34 mouse cellular contexts compared by ENCODE assay signal in genomic region chr2:144427852-144428251, GRCm38 (mm10). TPM values are rescaled to one million over a fixed set of nuclear protein-coding genes. Genes with fewer than 3 reads are reported as not detected.
DNase-seq lines count a peak whose midpoint lies in the region; ATAC-seq and TF ChIP-seq lines count a peak whose summit lies in the region.
"Had no signal": no experiment of that assay in that cellular context is flagged by ENCODE, and none has a peak within 500 bp of the region (broad histone marks: within the 10 kb centered on the region; RNA-seq: fewer than 3 reads in every experiment).

No protein-coding gene starts in this region.

- CTCF ChIA-PET in Patski (lab: Charles Lee): no interaction called here

- ATAC-seq in heart, embryonic 11.5 days (replicated peaks; ENCODE audit: insufficient number of reproducible peaks, low FRiP score, low TSS enrichment): peak; percentile 35
- ATAC-seq in kidney, embryonic 14.5 days (ENCODE audit: low FRiP score, low TSS enrichment): no peak
- no peak for ATAC-seq in Patski
- peak; percentile 5; the same call in 1 of the 2 replicates for ATAC-seq in megakaryocyte, adult 5-6 weeks (ENCODE audit: poor library complexity, severe bottlenecking)
- ATAC-seq: activated CD4-positive, CD25-positive, alpha-beta regulatory T cell, adult 4 months; forebrain, embryonic 14.5 days; midbrain, embryonic 16.5 days had no signal

- H3K4me1 ChIP-seq in heart, embryonic 11.5 days (ENCODE audit: control insufficient read depth, insufficient read depth, low read length): no peaks in the 10 kb centered on the region
- H3K4me1 ChIP-seq in heart, adult 2 months (ENCODE audit: control insufficient read depth, insufficient read depth, low read length): no peaks in the 10 kb centered on the region
- 0 out of 2 replicates have a peak, but pooled peaks cover 5% of the 10 kb centered on the region for H3K4me1 ChIP-seq in kidney, embryonic 14.5 days (ENCODE audit: control insufficient read depth, insufficient read depth, low read length)
- H3K4me1 ChIP-seq in thymus, adult 2 months (replicated peaks; ENCODE audit: control insufficient read depth, insufficient read depth, low read length): no peaks in the 10 kb centered on the region
- H3K4me1 ChIP-seq: heart, embryonic 15.5 days; hindbrain, embryonic 13.5 days; limb, embryonic 12.5 days; liver, embryonic 15.5 days; lung, embryonic 15.5 days; neural tube, embryonic 12.5 days had no signal

- in situ Hi-C loops in Patski (cut with MboI; ENCODE audit: low pct_unique_long_range_greater_than_20kb): no loop called here

- no peak overlapping the region for H3K9ac ChIP-seq in heart, embryonic 11.5 days (ENCODE audit: low read depth, low read length)
- no peak overlapping the region for H3K9ac ChIP-seq in heart, adult 2 months (ENCODE audit: low read depth, low read length)
- H3K9ac ChIP-seq in kidney, embryonic 14.5 days (ENCODE audit: low read depth, low read length): no peak overlapping the region
- H3K9ac ChIP-seq: heart, embryonic 15.5 days; hindbrain, embryonic 13.5 days; limb, embryonic 12.5 days; liver, embryonic 15.5 days; lung, embryonic 15.5 days; neural tube, embryonic 12.5 days had no signal

- 60% methylated on average over 5 of the region's 5 CpGs for whole genome bisulfite sequencing in heart, embryonic 11.5 days (ENCODE audit: insufficient replicate concordance)
- WGBS in heart, adult 2 months: 30% methylated on average over 5 of the region's 5 CpGs
- WGBS in kidney, embryonic 14.5 days: 60% methylated on average over 5 of the region's 5 CpGs
- 84% methylated on average over 5 of the region's 5 CpGs for WGBS in thymus, adult 2 months

- TF ChIP-seq POLR2A in heart, adult 2 months (IDR thresholded peaks at IDR 0.05; ENCODE audit: insufficient read depth, low read depth, low read length): no peak
- TF ChIP-seq POLR2A in thymus, adult 2 months (IDR thresholded peaks at IDR 0.05; ENCODE audit: control insufficient read depth, extremely low read depth, insufficient read depth, low read length, poor library complexity): no peak

- no peaks in the 10 kb centered on the region for H3K36me3 ChIP-seq in heart, embryonic 11.5 days (ENCODE audit: control insufficient read depth, insufficient read depth, low read length)
- H3K36me3 ChIP-seq in heart, adult 2 months (ENCODE audit: control insufficient read depth, insufficient read depth, low read length): no peaks in the 10 kb centered on the region
- no peaks in the 10 kb centered on the region for H3K36me3 ChIP-seq in kidney, embryonic 14.5 days (ENCODE audit: control insufficient read depth, insufficient read depth, low read length)
- no peaks in the 10 kb centered on the region for H3K36me3 ChIP-seq in thymus, adult 2 months (ENCODE audit: control insufficient read depth, insufficient read depth, low read length)
- H3K36me3 ChIP-seq: heart, embryonic 15.5 days; hindbrain, embryonic 13.5 days; limb, embryonic 12.5 days; liver, embryonic 15.5 days; lung, embryonic 15.5 days; neural tube, embryonic 12.5 days had no signal

- no peaks in the 10 kb centered on the region for H3K27me3 ChIP-seq in heart, embryonic 11.5 days (ENCODE audit: control insufficient read depth, insufficient read depth, low read length)
- no peaks in the 10 kb centered on the region for H3K27me3 ChIP-seq in heart, adult 2 months (ENCODE audit: control insufficient read depth, insufficient read depth, low read length)
- H3K27me3 ChIP-seq in kidney, embryonic 14.5 days (ENCODE audit: control insufficient read depth, insufficient read depth, low read length): no peaks in the 10 kb centered on the region
- no peaks in the 10 kb centered on the region for H3K27me3 ChIP-seq in Patski
- no peaks in the 10 kb centered on the region for H3K27me3 ChIP-seq in thymus, adult 2 months (ENCODE audit: control insufficient read depth, insufficient read depth, low read length)
- H3K27me3 ChIP-seq: heart, embryonic 15.5 days; hindbrain, embryonic 13.5 days; limb, embryonic 12.5 days; liver, embryonic 15.5 days; lung, embryonic 15.5 days; neural tube, embryonic 12.5 days had no signal

- H3K79me2 ChIP-seq in heart, adult 2 months (replicated peaks; ENCODE audit: control insufficient read depth, insufficient read depth, low read length): no peaks in the 10 kb centered on the region

- DNase-seq in heart, adult 2 months: no peak
- DNase-seq in kidney, postnatal 10 days: peak; percentile 45
- peak; percentile 33 for DNase-seq in Patski (ENCODE audit: low read depth, low spot score)
- DNase-seq in left cerebral cortex, postnatal 14 days (ENCODE audit: low spot score in 2 of 2): no peak
- DNase-seq in thymus, adult 2 months: no peak
- DNase-seq: adrenal gland, adult 8-10 months; cerebellum, adult 2 months; cerebellum, postnatal 14 days; gastrocnemius, postnatal 14 days; heart, postnatal 4 days; kidney, adult 8-10 months; layer of hippocampus, adult 9-11 months; thymus, postnatal 14 days had no signal

- no peak overlapping the region for H3K4me3 ChIP-seq in heart, embryonic 11.5 days (ENCODE audit: low read depth, low read length)
- H3K4me3 ChIP-seq in heart, adult 2 months: no peak overlapping the region
- H3K4me3 ChIP-seq in kidney, embryonic 14.5 days (ENCODE audit: low read length): no peak overlapping the region
- H3K4me3 ChIP-seq in thymus, adult 2 months (ENCODE audit: control insufficient read depth, insufficient read depth, low read length): no peak overlapping the region
- H3K4me3 ChIP-seq: heart, embryonic 15.5 days; hindbrain, embryonic 13.5 days; limb, embryonic 12.5 days; liver, embryonic 15.5 days; lung, embryonic 15.5 days; myocyte; neural tube, embryonic 12.5 days had no signal

- intact Hi-C loops in heart, adult 2 months (cut with DNase I): no loop called here
- intact Hi-C loops in left cerebral cortex, postnatal 14 days (cut with DNase I): no loop called here

- H3K4me2 ChIP-seq in heart, embryonic 11.5 days: no peak overlapping the region
- no peak overlapping the region for H3K4me2 ChIP-seq in kidney, embryonic 14.5 days (replicated peaks; ENCODE audit: low read depth, low read length)
- H3K4me2 ChIP-seq: heart, embryonic 15.5 days; hindbrain, embryonic 13.5 days; limb, embryonic 12.5 days; liver, embryonic 15.5 days; lung, embryonic 15.5 days; midbrain, embryonic 11.5 days; neural tube, embryonic 12.5 days had no signal

- TF ChIP-seq EP300 in heart, adult 2 months (IDR thresholded peaks at IDR 0.05; ENCODE audit: insufficient read depth, low read depth, low read length): no peak

- H3K9me3 ChIP-seq in heart, embryonic 11.5 days (replicated peaks; ENCODE audit: control insufficient read depth, low read length): no peaks in the 10 kb centered on the region
- H3K9me3 ChIP-seq in kidney, embryonic 14.5 days (ENCODE audit: control insufficient read depth, low read length): no peaks in the 10 kb centered on the region
- H3K9me3 ChIP-seq: heart, embryonic 15.5 days; hindbrain, embryonic 13.5 days; limb, embryonic 12.5 days; liver, embryonic 15.5 days; lung, embryonic 15.5 days; neural tube, embryonic 12.5 days had no signal

- POLR2A ChIA-PET in Patski (lab: Charles Lee): no interaction called here

- no peak overlapping the region for H3K27ac ChIP-seq in heart, embryonic 11.5 days (ENCODE audit: low read depth, low read length)
- no peak overlapping the region for H3K27ac ChIP-seq in heart, adult 2 months
- no peak overlapping the region for H3K27ac ChIP-seq in kidney, embryonic 14.5 days (ENCODE audit: low read depth, low read length)
- no peak overlapping the region for H3K27ac ChIP-seq in thymus, adult 2 months (ENCODE audit: control insufficient read depth, insufficient read depth, low read length)
- H3K27ac ChIP-seq: heart, embryonic 15.5 days; hindbrain, embryonic 13.5 days; limb, embryonic 12.5 days; liver, embryonic 15.5 days; lung, embryonic 15.5 days; neural tube, embryonic 12.5 days had no signal

- TF ChIP-seq CTCF in heart, adult 2 months (IDR thresholded peaks at IDR 0.05): no peak
- no peak for TF ChIP-seq CTCF in Patski (IDR thresholded peaks at IDR 0.05)
- no peak for TF ChIP-seq CTCF in thymus, adult 2 months (IDR thresholded peaks at IDR 0.05; ENCODE audit: borderline replicate concordance, control insufficient read depth, extremely low read depth, insufficient read depth, low read length, poor library complexity)

RNA-seq across cellular contexts. Expression of gene Pet117, which starts 59.1 kb away (rescaled TPM):
- 2.3 TPM in 1 of 2 replicates, not detected in the other for polyA plus RNA-seq in heart, embryonic 11.5 days (2014; fragmentation: Nextera tagmentation; extraction: Ambion mirVana)
- total RNA-seq in heart, adult 2 months (2021): 1 to 10 TPM; 8.9 to 9.1 TPM
- polyA plus RNA-seq in heart, adult 2 months (2012; rRNA removed): not detected in 2 replicates
- polyA plus RNA-seq in kidney, embryonic 14.5 days (2014; fragmentation: Nextera tagmentation; extraction: Ambion mirVana): not detected in 2 replicates
- 0.24 TPM for polyA plus RNA-seq in Patski (2021)
- not detected in 2 replicates for total RNA-seq in megakaryocyte, adult 5-6 weeks (2015)
- not detected in 2 replicates for total RNA-seq in megakaryocyte, adult 5-6 weeks (2017)
- 1 to 10 TPM; 4.7 to 9.4 TPM for total RNA-seq in left cerebral cortex, postnatal 14 days (2021)
- not detected in 2 replicates for polyA plus RNA-seq in thymus, adult 2 months (2012; rRNA removed)
- total RNA-seq: granulocyte monocyte progenitor cell, adult 5-6 weeks; liver, adult 2 months; megakaryocyte progenitor cell, adult 5-6 weeks; MEL had no signal
- polyA plus RNA-seq: cerebellum, adult 2 months; embryonic facial prominence, embryonic 11.5 days; large intestine, adult 2 months; liver, adult 2 months; midbrain, embryonic 11.5 days; neural tube, embryonic 12.5 days; urinary bladder, adult 2 months had no signal

RNA-seq across cellular contexts. Expression of gene Kat14, which starts 59.1 kb away (rescaled TPM):
- 25.0 and 30.8 TPM in 2 replicates for polyA plus RNA-seq in heart, embryonic 11.5 days (2014; fragmentation: Nextera tagmentation; extraction: Ambion mirVana)
- 10 to 100 TPM; 23.7 to 26.8 TPM for total RNA-seq in heart, adult 2 months (2021)
- 22.2 and 26.1 TPM in 2 replicates for polyA plus RNA-seq in heart, adult 2 months (2012; rRNA removed)
- 34.8 and 47.5 TPM in 2 replicates for polyA plus RNA-seq in kidney, embryonic 14.5 days (2014; fragmentation: Nextera tagmentation; extraction: Ambion mirVana)
- 35.8 TPM for polyA plus RNA-seq in Patski (2021)
- total RNA-seq in megakaryocyte, adult 5-6 weeks (2015): 36.6 and 44.1 TPM in 2 replicates
- total RNA-seq in megakaryocyte, adult 5-6 weeks (2017): 22.0 and 24.2 TPM in 2 replicates
- 10 to 100 TPM; 32.0 to 33.7 TPM for total RNA-seq in left cerebral cortex, postnatal 14 days (2021)
- polyA plus RNA-seq in thymus, adult 2 months (2012; rRNA removed): 30.2 and 34.8 TPM in 2 replicates

Comparison
In these comparisons a context has a peak if more than half of its experiments do, and no peak if none do; other contexts are left out.
1. ATAC-seq: peak in heart, embryonic 11.5 days (single experiment) and megakaryocyte, adult 5-6 weeks (single experiment); none in kidney, embryonic 14.5 days (single experiment) and Patski (single experiment).
2. DNase-seq: peak in kidney, postnatal 10 days (single experiment) and Patski (single experiment); none in heart, adult 2 months (0 of 2), left cerebral cortex, postnatal 14 days (0 of 2) and thymus, adult 2 months (single experiment).